Mouse (Mus musculus) midbrain, embryonic 14.5 days (tissue): ENCODE results near the gene Limk2. TPM values are rescaled to one million over a fixed set of nuclear protein-coding genes. Genes with fewer than 3 reads are reported as not detected.

Experiments
- ATAC-seq: fragments of 200-750 bp; cut with Nextera tagmentation; 2 replicates; pipeline ENCODE4 v1.8.0; 2017; ENCODE audit warnings: moderate number of reproducible peaks, moderate library complexity; ENCODE audit not compliant: low FRiP score, low TSS enrichment
- DNase-seq: peaks from one replicate; pipeline ENCODE4 v3.0.0-alpha.2; 2015
- H3K27ac ChIP-seq: fragments of 300-500 bp; sonication (generic); replicated peaks from 2 replicates; pipeline ENCODE4 v1.5.1; 2014; ENCODE audit warnings: mild to moderate bottlenecking, low read depth, low read length, moderate library complexity
- H3K27me3 ChIP-seq: fragments of 300-500 bp; sonication (generic); 2 replicates; pipeline ENCODE4 v1.6.1; 2014; ENCODE audit warnings: low read length, control low read depth, mixed read lengths; ENCODE audit not compliant: control insufficient read depth, insufficient read depth
- H3K36me3 ChIP-seq: fragments of 300-500 bp; sonication (generic); 2 replicates; pipeline ENCODE4 v1.6.1; 2014; ENCODE audit warnings: low read length, control low read depth; ENCODE audit not compliant: control insufficient read depth, insufficient read depth
- H3K4me1 ChIP-seq: fragments of 300-500 bp; sonication (generic); 2 replicates; pipeline ENCODE4 v1.6.1; 2014; ENCODE audit warnings: mild to moderate bottlenecking, antibody characterized with exemption, low read length, control low read depth; ENCODE audit not compliant: control insufficient read depth, insufficient read depth
- H3K4me2 ChIP-seq: fragments of 300-500 bp; sonication (generic); 2 replicates; pipeline ENCODE4 v1.6.1; 2014; ENCODE audit warnings: mild to moderate bottlenecking, low read length, moderate library complexity
- H3K4me3 ChIP-seq: fragments of 300-500 bp; sonication (generic); replicated peaks from 2 replicates; pipeline ENCODE4 v1.5.1; 2014; ENCODE audit warnings: low read depth, low read length
- H3K9ac ChIP-seq: fragments of 300-500 bp; sonication (generic); replicated peaks from 2 replicates; pipeline ENCODE4 v1.6.1; 2014; ENCODE audit warnings: mild to moderate bottlenecking, low read length, moderate library complexity
- H3K9me3 ChIP-seq: fragments of 300-500 bp; sonication (generic); 2 replicates; pipeline ENCODE4 v1.6.1; 2016; ENCODE audit warnings: low read length, control low read depth, mixed read lengths; ENCODE audit not compliant: control insufficient read depth
- WGBS: fragments of 180-500 bp; shearing (Covaris S2); extraction: QIAGEN DNeasy Blood & Tissue Kit; methylation state at CpG from one replicate; pipeline ENCODE4 v1.1.7; 2014; 5-methylcytosine and 5-hydroxymethylcytosine counted together
- polyA plus RNA-seq: library from polyadenylated mRNA; unstranded; fragments of >200 nt; fragmentation: Nextera tagmentation; extraction: Ambion mirVana; gene quantifications from 2 replicates; pipeline ENCODE4 v1.2.1, GENCODE M21; 2014

Limk2 gene
- polyA plus RNA-seq, 1 experiment from 2014 or later, result 155 TPM

- Histone ChIP-seq H3K4me1 (no peaks in the 10 kb centered on the region), H3K36me3 (peaks cover 92% of the 10 kb centered on the region), H3K27me3 (no peaks in the 10 kb centered on the region), H3K9ac (0 out of 2 replicates have a peak overlapping the region, but pooled peaks have one; percentile 9), H3K4me2 (no peak overlapping the region), H3K4me3 (no peak overlapping the region), H3K9me3 (no peaks in the 10 kb centered on the region), H3K27ac (no peak overlapping the region; the same call in 1 of the 2 replicates)
- 48% methylated on average over 6 of the region's 6 CpGs for WGBS
- peak; percentile 40 for DNase-seq
- peak; percentile 28; the same call in 1 of the 2 replicates for ATAC-seq
Measured at GRCm38 (mm10) chr11:3348576-3349342, 60.2 kb downstream of the Limk2 start.

GRCm38 (mm10) chr11:3347835-3348195 is 61.2 kb downstream of the Limk2 start:
- H3K4me2 ChIP-seq, result no peak overlapping the region
- H3K4me1 ChIP-seq, result no peaks in the 10 kb centered on the region
- no peak overlapping the region for H3K4me3 ChIP-seq
- H3K36me3 ChIP-seq, result peaks cover 88% of the 10 kb centered on the region
- DNase-seq, result no peak
- no peak overlapping the region for H3K9ac ChIP-seq
- no peaks in the 10 kb centered on the region for H3K27me3 ChIP-seq
- ATAC-seq, result no peak
- H3K9me3 ChIP-seq, result no peaks in the 10 kb centered on the region
- H3K27ac ChIP-seq, result peak overlapping the region; percentile 49; the same call in 1 of the 2 replicates

- H3K27me3 ChIP-seq, result no peaks in the 10 kb centered on the region
- peak; percentile 71; the same call in 1 of the 2 replicates for ATAC-seq
- H3K36me3 ChIP-seq, result peaks cover 86% of the 10 kb centered on the region
- H3K4me2 ChIP-seq, result no peak overlapping the region
- peak overlapping the region; percentile 49 for H3K27ac ChIP-seq
- DNase-seq, result peak; percentile 93
- H3K4me3 ChIP-seq, result no peak overlapping the region
- H3K9ac ChIP-seq, result no peak overlapping the region
- 55% methylated on average over 12 of the region's 12 CpGs for WGBS
- H3K4me1 ChIP-seq, result no peaks in the 10 kb centered on the region
- no peaks in the 10 kb centered on the region for H3K9me3 ChIP-seq
Measured at GRCm38 (mm10) chr11:3347091-3347834, 61.7 kb downstream of the Limk2 start.

- Histone ChIP-seq H3K27ac (no peak overlapping the region), H3K9me3 (no peaks in the 10 kb centered on the region), H3K27me3 (no peaks in the 10 kb centered on the region), H3K36me3 (peaks cover 87% of the 10 kb centered on the region), H3K4me1 (no peaks in the 10 kb centered on the region), H3K4me3 (no peak overlapping the region), H3K4me2 (no peak overlapping the region), H3K9ac (no peak overlapping the region)
- 92% methylated on average over 7 of the region's 7 CpGs for WGBS
- DNase-seq (no peak), ATAC-seq (no peak)
Measured at GRCm38 (mm10) chr11:3346351-3346750, 62.6 kb downstream of the Limk2 start.

GRCm38 (mm10) chr11:3344916-3345315 is 64.1 kb downstream of the Limk2 start:
- Histone ChIP-seq H3K4me2 (no peak overlapping the region), H3K36me3 (peaks cover 75% of the 10 kb centered on the region), H3K27me3 (no peaks in the 10 kb centered on the region), H3K4me3 (no peak overlapping the region), H3K27ac (no peak overlapping the region), H3K4me1 (no peaks in the 10 kb centered on the region), H3K9ac (no peak overlapping the region), H3K9me3 (no peaks in the 10 kb centered on the region)
- DNase-seq, result no peak
- no peak for ATAC-seq
- 94% methylated on average over 3 of the region's 3 CpGs for WGBS

GRCm38 (mm10) chr11:3341476-3341875 is 67.5 kb downstream of the Limk2 start:
- DNase-seq (no peak), ATAC-seq (no peak)
- Histone ChIP-seq H3K4me3 (no peak overlapping the region), H3K9me3 (no peaks in the 10 kb centered on the region), H3K27me3 (no peaks in the 10 kb centered on the region), H3K9ac (no peak overlapping the region), H3K27ac (no peak overlapping the region), H3K36me3 (peaks cover 47% of the 10 kb centered on the region), H3K4me1 (0 out of 2 replicates have a peak, but pooled peaks cover 11% of the 10 kb centered on the region), H3K4me2 (no peak overlapping the region)
- 87% methylated on average over 5 of the region's 5 CpGs for WGBS

GRCm38 (mm10) chr11:3337961-3338360 is 71.0 kb downstream of the Limk2 start:
- ATAC-seq, result no peak
- Histone ChIP-seq H3K4me3 (no peak overlapping the region), H3K4me2 (no peak overlapping the region), H3K9ac (peak overlapping the region; percentile 25; the same call in 1 of the 2 replicates), H3K4me1 (0 out of 2 replicates have a peak, but pooled peaks cover 11% of the 10 kb centered on the region), H3K27me3 (no peaks in the 10 kb centered on the region), H3K27ac (peak overlapping the region; percentile 68), H3K36me3 (peaks cover 26% of the 10 kb centered on the region; the same call in 1 of the 2 replicates), H3K9me3 (no peaks in the 10 kb centered on the region)
- DNase-seq, result no peak
- WGBS, result 48% methylated on average over 5 of the region's 5 CpGs

- Histone ChIP-seq H3K27me3 (no peaks in the 10 kb centered on the region), H3K4me2 (0 out of 2 replicates have a peak overlapping the region, but pooled peaks have one; percentile 10), H3K36me3 (peaks cover 21% of the 10 kb centered on the region; the same call in 1 of the 2 replicates)
Measured at GRCm38 (mm10) chr11:3337173-3337955, 71.6 kb downstream of the Limk2 start.

More at GRCm38 (mm10) chr11:3337173-3337955, 71.6 kb downstream of the Limk2 start:
- DNase-seq (peak; percentile 68), ATAC-seq (peak; percentile 68)
- Histone ChIP-seq H3K9me3 (no peaks in the 10 kb centered on the region), H3K27ac (peak overlapping the region; percentile 68), H3K4me1 (peaks cover 16% of the 10 kb centered on the region), H3K4me3 (no peak overlapping the region), H3K9ac (peak overlapping the region; percentile 25; the same call in 1 of the 2 replicates)
- 4% methylated on average over 12 of the region's 12 CpGs for WGBS
